Mouse (Mus musculus) forebrain, embryonic 11.5 days (tissue): ENCODE results near the gene Gm17490. TPM values are rescaled to one million over a fixed set of nuclear protein-coding genes. Genes with fewer than 3 reads are reported as not detected.

ENCODE experiments used
- ATAC-seq: fragments of 200-750 bp; cut with Nextera tagmentation; replicated peaks from 2 replicates; pipeline ENCODE4 v1.8.0; 2017; ENCODE audit warnings: moderate TSS enrichment; ENCODE audit not compliant: low FRiP score
- DNase-seq: peaks from one replicate; pipeline ENCODE4 v3.0.0-alpha.2; 2017; ENCODE audit warnings: low spot score
- H3K27ac ChIP-seq: fragments of 300-500 bp; sonication (generic); 2 replicates; pipeline ENCODE4 v1.5.1; 2014; ENCODE audit warnings: low read depth, low read length
- H3K27me3 ChIP-seq: fragments of 300-500 bp; sonication (generic); 2 replicates; pipeline ENCODE4 v1.6.1; 2014; ENCODE audit warnings: mild to moderate bottlenecking, low read length, mixed read lengths; ENCODE audit not compliant: control insufficient read depth, insufficient read depth
- H3K36me3 ChIP-seq: fragments of 300-500 bp; sonication (generic); 2 replicates; pipeline ENCODE4 v1.6.1; 2014; ENCODE audit warnings: mild to moderate bottlenecking, low read length, moderate library complexity, mixed read lengths; ENCODE audit not compliant: control insufficient read depth, insufficient read depth
- H3K4me1 ChIP-seq: fragments of 300-500 bp; sonication (generic); replicated peaks from 2 replicates; pipeline ENCODE4 v1.6.1; 2014; ENCODE audit warnings: low read length, mixed read lengths; ENCODE audit not compliant: control insufficient read depth, insufficient read depth
- H3K4me2 ChIP-seq: fragments of 300-500 bp; sonication (generic); 2 replicates; pipeline ENCODE4 v1.6.1; 2014; ENCODE audit warnings: low read depth, mild to moderate bottlenecking, low read length, moderate library complexity, mixed read lengths; ENCODE audit not compliant: severe bottlenecking
- H3K4me3 ChIP-seq: fragments of 300-500 bp; sonication (generic); 2 replicates; pipeline ENCODE4 v1.5.1; 2014; ENCODE audit warnings: low read depth, low read length
- H3K9ac ChIP-seq: fragments of 300-500 bp; sonication (generic); 2 replicates; pipeline ENCODE4 v1.6.1; 2014; ENCODE audit warnings: low read length
- H3K9me3 ChIP-seq: fragments of 300-500 bp; sonication (generic); 2 replicates; pipeline ENCODE4 v1.6.1; 2016; ENCODE audit warnings: low read length, mixed read lengths; ENCODE audit not compliant: control insufficient read depth
- WGBS: fragments of 180-500 bp; shearing (Covaris S2); extraction: QIAGEN DNeasy Blood & Tissue Kit; methylation state at CpG from one replicate; pipeline ENCODE4 v1.1.7; 2014; 5-methylcytosine and 5-hydroxymethylcytosine counted together
- polyA plus RNA-seq: library from polyadenylated mRNA; unstranded; fragments of >200 nt; fragmentation: Nextera tagmentation; extraction: Ambion mirVana; gene quantifications from 2 replicates; pipeline ENCODE4 v1.2.1, GENCODE M21; 2014

Gm17490 gene
- polyA plus RNA-seq, 1 experiment from 2014 or later = not detected

DNA sequence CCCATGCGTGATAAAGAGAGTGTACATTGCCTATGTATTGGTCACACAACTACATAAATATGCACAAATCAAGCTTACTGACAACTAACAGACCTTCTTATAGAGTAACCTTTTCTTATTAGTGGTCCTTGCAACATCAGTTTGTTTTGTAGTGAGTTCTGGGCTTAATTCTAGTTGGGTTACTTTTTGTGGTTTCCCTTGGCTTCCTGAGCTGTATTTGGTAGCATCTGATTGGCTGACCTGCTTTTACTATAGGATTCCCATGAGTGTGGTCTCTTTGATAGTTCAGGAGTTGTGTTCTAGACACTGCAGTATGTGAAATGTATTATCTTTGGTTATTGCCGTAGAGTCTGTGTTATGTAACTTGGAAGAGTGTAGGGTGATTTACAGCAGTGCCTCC lies 31.5 kb upstream of the Gm17490 start:
- Histone ChIP-seq H3K9ac (no peak overlapping the region), H3K4me1 (no peaks in the 10 kb centered on the region), H3K9me3 (no peaks in the 10 kb centered on the region), H3K27ac (no peak overlapping the region), H3K4me3 (no peak overlapping the region), H3K27me3 (no peaks in the 10 kb centered on the region), H3K36me3 (no peaks in the 10 kb centered on the region), H3K4me2 (no peak overlapping the region)
- WGBS = 90% methylated on average over 2 of the region's 2 CpGs
- DNase-seq = no peak
- ATAC-seq = no peak

DNA sequence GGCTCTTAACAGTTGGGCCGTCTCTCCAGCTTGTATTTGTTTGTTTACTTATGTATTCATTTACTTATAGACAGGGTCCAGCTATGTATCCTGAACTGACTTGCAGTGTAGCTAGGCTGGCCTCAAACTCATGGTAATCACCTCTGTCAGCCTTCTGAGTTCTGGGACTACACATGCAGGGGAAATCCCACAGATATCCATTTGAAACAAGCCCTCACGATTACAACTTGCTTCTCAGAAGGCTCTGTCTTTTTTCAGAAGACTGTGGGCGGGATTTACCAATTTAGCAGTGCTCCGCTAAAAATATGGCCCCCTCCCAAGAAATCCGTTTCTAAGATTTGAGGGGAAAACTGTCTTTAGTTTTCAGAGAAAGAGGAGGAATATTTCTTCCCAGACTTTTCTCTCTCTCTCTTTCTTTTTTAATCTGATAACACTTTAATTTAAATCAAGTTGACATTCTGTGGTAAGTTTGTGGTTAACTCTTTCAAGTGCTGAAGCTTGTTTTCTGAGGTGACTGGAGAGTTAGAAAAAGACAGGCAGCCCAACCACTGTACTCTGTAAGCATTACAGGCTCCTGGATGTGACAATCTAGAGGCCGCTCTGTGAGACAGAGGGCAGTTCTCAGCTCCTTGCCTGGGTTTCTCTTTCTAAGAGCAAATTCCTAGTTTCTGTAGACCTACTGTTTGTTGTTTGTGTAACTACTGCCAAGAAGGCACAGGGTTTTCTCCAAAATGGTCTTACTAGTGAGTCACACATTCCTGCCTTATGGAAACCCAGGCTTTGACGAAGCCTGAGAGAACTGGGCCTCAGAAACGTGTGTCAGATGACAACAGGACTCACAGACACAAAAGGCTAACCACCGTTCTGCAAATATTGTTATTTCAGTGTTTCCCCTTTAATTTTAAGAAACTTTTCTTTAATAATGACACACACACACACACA lies 29.2 kb upstream of the Gm17490 start:
- no peak for DNase-seq
- no peaks in the 10 kb centered on the region for H3K36me3 ChIP-seq
- H3K4me2 ChIP-seq = no peak overlapping the region
- H3K27me3 ChIP-seq = no peaks in the 10 kb centered on the region
- no peaks in the 10 kb centered on the region for H3K4me1 ChIP-seq
- no peak overlapping the region for H3K4me3 ChIP-seq
- ATAC-seq = no peak
- H3K9ac ChIP-seq = no peak overlapping the region
- H3K27ac ChIP-seq = no peak overlapping the region
- WGBS = 76% methylated on average over 9 of the region's 9 CpGs
- H3K9me3 ChIP-seq = no peaks in the 10 kb centered on the region

DNA sequence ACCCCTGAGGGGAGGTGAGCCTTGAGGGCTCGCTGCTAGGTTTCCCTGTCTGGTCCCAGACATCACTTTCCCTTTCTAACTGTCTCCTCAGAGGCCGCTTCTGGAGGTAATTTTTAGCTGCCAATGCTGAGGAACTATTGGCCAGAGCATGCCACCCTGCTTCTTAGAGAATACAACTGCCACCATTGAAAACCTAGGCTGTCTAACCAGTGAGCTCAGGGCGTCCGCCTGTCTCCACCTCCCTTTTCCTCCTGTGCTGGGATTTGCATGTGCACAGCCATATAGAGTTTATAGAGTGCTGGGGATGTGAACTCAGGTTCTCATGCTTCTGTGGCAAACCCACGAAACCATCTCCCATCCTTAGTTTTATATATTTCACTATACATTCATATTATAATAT lies 27.7 kb upstream of the Gm17490 start:
- Histone ChIP-seq H3K4me1 (no peaks in the 10 kb centered on the region), H3K4me3 (no peak overlapping the region), H3K27ac (no peak overlapping the region), H3K27me3 (no peaks in the 10 kb centered on the region), H3K36me3 (no peaks in the 10 kb centered on the region), H3K4me2 (no peak overlapping the region), H3K9ac (no peak overlapping the region), H3K9me3 (no peaks in the 10 kb centered on the region)
- no peak for ATAC-seq
- WGBS = 75% methylated on average over 5 of the region's 5 CpGs
- no peak for DNase-seq

DNA sequence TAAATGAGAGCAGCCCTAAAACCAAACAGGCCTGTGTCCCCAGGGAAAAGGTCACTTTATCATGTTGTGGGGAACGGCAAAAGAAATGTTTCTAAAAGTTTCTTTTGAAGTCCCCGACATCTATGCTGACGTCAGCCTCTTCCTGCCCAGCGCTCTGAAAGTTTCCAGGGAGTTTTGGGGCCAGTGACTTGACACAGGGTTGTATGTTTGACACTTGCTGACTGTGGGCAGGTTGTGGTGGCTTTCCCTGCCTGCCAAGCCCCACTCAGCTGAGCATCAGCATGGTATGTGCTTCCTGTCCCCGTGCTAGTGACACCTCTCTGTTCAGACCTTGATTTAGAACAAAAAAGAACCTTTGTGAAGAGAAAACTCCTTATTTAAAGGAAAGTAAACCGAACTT lies 27.3 kb upstream of the Gm17490 start:
- Histone ChIP-seq H3K9me3 (no peaks in the 10 kb centered on the region), H3K4me2 (no peak overlapping the region)
- no peak for ATAC-seq

DNA sequence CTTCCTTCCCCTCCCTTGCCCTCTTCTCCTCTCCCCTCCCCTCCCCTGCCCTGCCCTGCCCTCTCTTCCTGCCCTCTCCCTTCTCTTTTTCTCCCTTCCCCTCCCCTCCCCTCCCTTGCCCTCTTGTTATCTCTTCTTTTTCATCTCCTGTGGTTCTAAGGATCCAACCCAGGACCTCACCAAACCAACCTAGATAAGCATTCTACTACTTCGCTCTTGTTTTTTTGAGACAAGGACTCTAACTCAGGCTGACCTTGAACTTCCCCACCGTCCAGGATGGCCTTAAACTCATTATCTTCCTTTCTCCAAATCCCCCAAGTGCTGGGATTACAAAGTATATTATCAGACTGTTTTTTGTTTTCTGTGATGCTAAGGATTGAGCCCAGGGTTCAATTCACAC lies 26.7 kb upstream of the Gm17490 start:
- H3K9ac ChIP-seq = no peak overlapping the region
- no peak overlapping the region for H3K4me2 ChIP-seq
- no peak overlapping the region for H3K4me3 ChIP-seq
- ATAC-seq (no peak), DNase-seq (no peak)
- H3K36me3 ChIP-seq = no peaks in the 10 kb centered on the region
- no peaks in the 10 kb centered on the region for H3K27me3 ChIP-seq
- WGBS = 75% methylated on average over 2 of the region's 2 CpGs
- no peaks in the 10 kb centered on the region for H3K9me3 ChIP-seq
- H3K27ac ChIP-seq = no peak overlapping the region
- H3K4me1 ChIP-seq = no peaks in the 10 kb centered on the region

More for the DNA sequence above, 27.3 kb upstream of the Gm17490 start:
- Histone ChIP-seq H3K4me1 (no peaks in the 10 kb centered on the region), H3K36me3 (no peaks in the 10 kb centered on the region), H3K4me3 (no peak overlapping the region), H3K27ac (no peak overlapping the region), H3K27me3 (no peaks in the 10 kb centered on the region), H3K9ac (no peak overlapping the region)
- DNase-seq = no peak
- WGBS = 64% methylated on average over 6 of the region's 6 CpGs

DNA sequence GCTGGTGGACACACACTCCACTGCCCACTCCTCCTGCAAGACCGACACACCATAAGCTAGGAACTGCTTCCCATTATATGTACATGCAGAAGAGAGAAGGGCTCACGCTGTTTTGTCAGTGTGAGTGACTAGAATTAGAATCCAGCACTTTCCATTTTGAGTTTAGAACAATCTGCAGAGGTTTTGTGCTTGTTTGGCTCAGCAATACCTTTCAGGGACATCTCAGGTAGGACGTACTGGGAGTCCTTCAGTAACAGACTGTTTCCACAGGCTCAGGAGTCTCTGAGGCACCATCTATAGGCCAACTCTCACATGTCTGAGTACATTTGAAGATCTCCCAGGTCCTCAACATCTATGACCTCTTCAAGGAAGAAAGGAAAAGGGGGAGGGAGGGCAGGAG lies 26.1 kb upstream of the Gm17490 start:
- no peaks in the 10 kb centered on the region for H3K4me1 ChIP-seq
- H3K36me3 ChIP-seq = no peaks in the 10 kb centered on the region
- no peak overlapping the region for H3K4me3 ChIP-seq
- H3K9ac ChIP-seq = no peak overlapping the region
- no peak overlapping the region for H3K4me2 ChIP-seq
- no peak for ATAC-seq
- H3K27me3 ChIP-seq = no peaks in the 10 kb centered on the region
- no peak overlapping the region for H3K27ac ChIP-seq
- 92% methylated on average over 3 of the region's 3 CpGs for WGBS
- DNase-seq = no peak
- no peaks in the 10 kb centered on the region for H3K9me3 ChIP-seq

DNA sequence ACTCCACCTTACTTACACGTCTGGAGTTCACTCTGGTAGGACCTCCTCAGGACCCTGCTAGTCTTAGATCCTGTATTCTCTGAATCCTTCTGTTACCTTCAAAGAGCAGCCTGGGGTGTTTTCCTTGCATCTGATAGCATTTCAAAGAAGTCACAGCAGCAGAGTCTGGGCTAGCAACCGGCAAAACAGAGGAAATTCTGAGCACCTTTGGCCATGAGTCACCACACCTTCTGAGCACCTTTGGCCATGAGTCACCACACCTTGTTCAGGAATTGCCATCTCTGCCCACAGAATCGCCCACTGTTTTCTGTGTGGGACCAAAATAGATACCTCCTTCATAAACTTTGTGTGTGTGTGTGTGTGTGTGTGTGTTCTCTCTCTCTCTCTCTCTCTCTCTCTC lies 25.4 kb upstream of the Gm17490 start:
- DNase-seq (no peak), ATAC-seq (no peak)
- no peak overlapping the region for H3K4me3 ChIP-seq
- H3K9me3 ChIP-seq = no peaks in the 10 kb centered on the region
- H3K27me3 ChIP-seq = no peaks in the 10 kb centered on the region
- 57% methylated on average over 3 of the region's 3 CpGs for WGBS
- no peaks in the 10 kb centered on the region for H3K4me1 ChIP-seq
- H3K27ac ChIP-seq = no peak overlapping the region
- H3K9ac ChIP-seq = no peak overlapping the region
- no peaks in the 10 kb centered on the region for H3K36me3 ChIP-seq
- no peak overlapping the region for H3K4me2 ChIP-seq

DNA sequence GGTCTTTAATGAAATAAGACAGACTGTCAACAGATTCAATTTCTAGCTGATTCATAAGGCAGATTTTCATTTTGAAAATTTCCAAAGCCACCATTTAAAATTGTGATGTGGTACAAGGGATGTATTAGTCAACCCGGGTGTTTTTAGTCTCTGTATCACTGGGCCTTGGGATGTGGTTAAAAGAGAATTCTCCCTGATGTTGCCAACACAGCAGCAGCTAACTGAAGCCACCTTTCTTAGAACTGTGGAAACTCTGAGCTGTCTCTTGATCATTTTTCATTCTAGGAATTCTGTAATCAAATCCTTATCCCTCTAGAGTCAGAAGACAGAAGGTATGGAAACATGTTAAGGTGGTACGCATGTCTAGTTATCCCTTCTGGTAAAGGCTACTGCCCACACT lies 19.2 kb upstream of the Gm17490 start:
- 90% methylated on average over 2 of the region's 2 CpGs for WGBS
- Histone ChIP-seq H3K4me3 (no peak overlapping the region), H3K27me3 (no peaks in the 10 kb centered on the region), H3K36me3 (no peaks in the 10 kb centered on the region), H3K9ac (no peak overlapping the region), H3K4me1 (no peaks in the 10 kb centered on the region), H3K9me3 (no peaks in the 10 kb centered on the region), H3K4me2 (no peak overlapping the region), H3K27ac (no peak overlapping the region)
- ATAC-seq = no peak
- no peak for DNase-seq

DNA sequence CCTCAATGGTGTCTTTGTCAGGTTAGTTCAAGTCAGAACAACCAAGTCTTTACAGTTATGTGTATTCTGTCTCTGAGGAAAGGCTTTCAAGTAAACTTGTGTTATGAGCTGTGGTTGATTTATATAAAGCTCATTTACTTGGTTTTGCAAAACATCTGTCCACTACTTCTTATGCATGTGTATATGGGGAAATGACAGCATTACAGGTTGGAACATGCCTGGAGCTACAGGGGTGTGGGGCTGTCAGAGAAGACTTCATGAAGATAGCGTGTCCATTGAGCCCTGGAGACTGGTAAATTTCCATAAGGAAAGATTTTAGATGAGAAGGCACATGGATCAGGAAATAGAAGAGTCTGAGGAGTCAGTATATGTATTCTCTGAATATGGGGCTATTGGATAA lies 18.0 kb upstream of the Gm17490 start:
- Histone ChIP-seq H3K36me3 (no peaks in the 10 kb centered on the region), H3K4me3 (no peak overlapping the region), H3K9me3 (no peaks in the 10 kb centered on the region), H3K27me3 (no peaks in the 10 kb centered on the region), H3K4me1 (no peaks in the 10 kb centered on the region), H3K27ac (no peak overlapping the region), H3K4me2 (no peak overlapping the region), H3K9ac (no peak overlapping the region)
- DNase-seq (no peak), ATAC-seq (no peak)
- WGBS = 86% methylated on average over 1 of the region's 1 CpGs
